Mouse (Mus musculus) left cerebral cortex, postnatal 14 days (tissue): Measurements from ENCODE around the gene Ndc1. TPM values are rescaled to one million over a fixed set of nuclear protein-coding genes. Genes with fewer than 3 reads are reported as not detected.
"Not testable (repeated sequence)": the region's sequence is repeated elsewhere in the genome, so short reads cannot be mapped to it uniquely, and the experiment has no call there.

ENCODE experiments used
- DNase-seq, 2 experiments: peaks; one replicate each; pipeline ENCODE4 v3.0.0; 2021 to 2022; ENCODE audit warnings: low spot score in 2 of 2, mixed read lengths in 1 of 2
- intact Hi-C: fragments of 180-260 bp; cut with DNase I; formaldehyde crosslinking; loops from one replicate; pipeline ENCODE4 v1.15.1; 2025
- long read RNA-seq, 2 experiments: library from polyadenylated mRNA; stranded (forward); transcript quantifications; one replicate each; pipeline ENCODE4 v2.0.0; 2021
- total RNA-seq, 2 experiments: library from RNA; stranded (reverse); gene quantifications; 2 replicates each; pipeline ENCODE4 v1.2.3; 2021

The Ndc1 gene
- 10 to 100 TPM; 14.6 to 18.8 TPM for total RNA-seq
- long read RNA-seq, experiment 1, full-length matches to known transcripts, result 12 of 21 reads
- long read RNA-seq, experiment 1, partial matches to known transcripts, result 3 of 21 reads
- long read RNA-seq, experiment 1, other reads (novel, unspliced or antisense), result 6 of 21 reads
- long read RNA-seq, experiment 2, full-length matches to known transcripts, result 8 of 15 reads
- long read RNA-seq, experiment 2, partial matches to known transcripts, result 2 of 15 reads
- long read RNA-seq, experiment 2, other reads (novel, unspliced or antisense), result 5 of 15 reads

- intact Hi-C loops, result loop anchor here (5.0 kb wide), 1 partner anchor 285 kb away; no protein-coding TSS in a partner anchor
- peak; percentile 83 to 90 for DNase-seq
These were observed at the start of gene Ndc1 for GRCm38 (mm10) chr4:107367567-107368314. Ndc1 (plus strand) TSS chr4:107367784.

- DNase-seq, result no peak
- intact Hi-C loops, result no loop called here
These were observed 48.9 kb upstream of the Ndc1 start for GRCm38 (mm10) chr4:107318646-107319045.

GRCm38 (mm10) chr4:107321041-107321440 is 46.5 kb upstream of the Ndc1 start:
- no peak for DNase-seq
- intact Hi-C loops, result no loop called here

- intact Hi-C loops, result no loop called here
- DNase-seq, result no peak
These were observed 44.5 kb upstream of the Ndc1 start for GRCm38 (mm10) chr4:107323113-107323512.

GRCm38 (mm10) chr4:107328530-107328929 is 39.1 kb upstream of the Ndc1 start:
- intact Hi-C loops, result no loop called here
- no peak for DNase-seq

- no peak for DNase-seq
- intact Hi-C loops, result no loop called here
These were observed 34.1 kb upstream of the Ndc1 start for GRCm38 (mm10) chr4:107333514-107333913.

- no peak for DNase-seq
- intact Hi-C loops, result no loop called here
These were observed 31.2 kb upstream of the Ndc1 start for GRCm38 (mm10) chr4:107336356-107336755.

GRCm38 (mm10) chr4:107337455-107337854 is 30.1 kb upstream of the Ndc1 start:
- intact Hi-C loops, result no loop called here
- no peak for DNase-seq

- intact Hi-C loops, result no loop called here
- DNase-seq, result no peak
These were observed 26.2 kb upstream of the Ndc1 start for GRCm38 (mm10) chr4:107341354-107341753.

- DNase-seq, result no peak
- intact Hi-C loops, result loop anchor here (5.0 kb wide), 1 partner anchor 167 kb away; the partner anchor contains the start of genes Tceanc2 and Tmem59
These were observed 23.0 kb upstream of the Ndc1 start for GRCm38 (mm10) chr4:107344612-107345011.

GRCm38 (mm10) chr4:107347221-107347620 is 20.4 kb upstream of the Ndc1 start:
- no peak for DNase-seq
- intact Hi-C loops, result loop anchor here (5.0 kb wide), 1 partner anchor 170 kb away; the partner anchor contains the start of genes Tceanc2 and Tmem59

- intact Hi-C loops, result loop anchor here (2.0 to 5.0 kb wide), 2 partner anchors 98 to 171 kb away; partner anchors contain the start of genes Tceanc2 and Tmem59
- no peak for DNase-seq
These were observed 18.9 kb upstream of the Ndc1 start for GRCm38 (mm10) chr4:107348529-107349310.

GRCm38 (mm10) chr4:107349311-107350008 is 18.1 kb upstream of the Ndc1 start:
- intact Hi-C loops, result loop anchor here (2.0 to 5.0 kb wide), 2 partner anchors 99 to 172 kb away; partner anchors contain the start of genes Tceanc2 and Tmem59
- peak; percentile 60 to 69 for DNase-seq

GRCm38 (mm10) chr4:107351368-107351767 is 16.2 kb upstream of the Ndc1 start:
- intact Hi-C loops, result no loop called here
- DNase-seq, result no peak

GRCm38 (mm10) chr4:107353612-107354011 is 14.0 kb upstream of the Ndc1 start:
- intact Hi-C loops, result no loop called here
- DNase-seq, result no peak

GRCm38 (mm10) chr4:107354126-107354525 is 13.5 kb upstream of the Ndc1 start:
- intact Hi-C loops, result no loop called here
- DNase-seq, result no peak

GRCm38 (mm10) chr4:107354543-107354942 is 13.0 kb upstream of the Ndc1 start:
- no peak for DNase-seq
- intact Hi-C loops, result no loop called here

GRCm38 (mm10) chr4:107357172-107357571 is 10.4 kb upstream of the Ndc1 start:
- DNase-seq, intact Hi-C loops: not testable (repeated sequence)

GRCm38 (mm10) chr4:107358460-107358859 is 9.1 kb upstream of the Ndc1 start:
- intact Hi-C loops, result no loop called here
- DNase-seq, result peak in 1 of 2 experiments; percentile 44
